Mouse (Mus musculus) olfactory bulb, adult 2 months (tissue): ENCODE results near the gene Nr5a2.

ENCODE experiments used
- CTCF ChIP-seq: fragments of 200-500 bp; IDR thresholded peaks from 2 replicates; pipeline ENCODE4 v1.5.1; 2012; ENCODE audit warnings: low read depth, mild to moderate bottlenecking, low read length, moderate library complexity; ENCODE audit not compliant: insufficient read depth
- POLR2A ChIP-seq: fragments of 200-500 bp; IDR thresholded peaks from 2 replicates; pipeline ENCODE4 v1.6.1; 2012; ENCODE audit warnings: mild to moderate bottlenecking, low read depth, low read length, moderate library complexity; ENCODE audit not compliant: insufficient read depth

- no peak for TF ChIP-seq CTCF
- no peak for TF ChIP-seq POLR2A
Observed at GRCm38 (mm10) chr1:136830992-136831391, 129.3 kb downstream of the Nr5a2 start.
